Mouse (Mus musculus) spleen, adult 12 weeks (tissue): Measurements from ENCODE around the gene Arhgap5.

Experiments used
- DNase-seq: peaks from one replicate; pipeline ENCODE4 v3.0.0; 2022; ENCODE audit warnings: low spot score

Arhgap5 gene

DNA sequence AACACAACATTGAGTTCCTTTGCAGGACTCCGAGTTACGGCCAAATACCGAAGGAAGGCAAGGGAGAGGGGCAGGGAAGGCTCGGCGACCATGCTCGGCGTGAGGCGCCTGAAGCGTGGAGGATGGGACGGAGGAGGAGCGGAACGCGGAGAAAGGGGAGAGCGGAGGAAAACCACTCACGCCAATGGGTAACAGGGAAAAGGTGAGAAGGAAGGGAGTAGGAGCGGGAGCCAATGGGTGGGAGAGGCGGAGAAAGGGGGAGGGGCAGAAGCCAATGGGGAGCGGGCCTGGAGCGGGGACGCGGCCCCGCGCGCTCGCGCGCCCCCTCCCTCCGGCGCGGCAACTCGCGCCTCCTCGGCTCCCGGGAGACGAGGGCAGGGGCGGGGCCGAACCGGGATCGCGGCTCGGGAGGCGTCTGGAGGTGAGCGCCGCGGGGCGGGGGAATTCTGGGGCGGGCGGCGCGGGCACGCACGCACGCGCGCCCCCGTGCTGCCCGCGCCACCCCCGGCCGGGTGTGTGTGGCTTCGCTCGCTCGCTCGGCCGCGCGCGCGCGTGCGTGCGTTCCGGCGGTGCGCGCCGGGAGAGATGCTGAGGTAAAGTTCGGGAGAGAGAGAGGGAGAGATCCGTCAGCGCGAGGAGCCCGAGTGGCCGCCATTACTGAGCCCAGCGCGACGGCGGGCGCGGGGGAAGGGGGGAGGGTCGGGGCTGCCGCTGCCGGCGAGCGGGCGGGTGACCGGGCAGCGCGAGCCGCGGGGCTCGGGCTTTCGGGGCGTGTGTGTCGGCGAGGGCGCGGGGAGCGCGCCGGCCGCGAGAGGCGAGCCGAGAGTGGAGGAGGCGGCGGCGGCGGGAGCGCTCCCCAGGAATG is at the start of gene Arhgap5:
TSS of gene Arhgap5 (plus strand) at position 517 of the 865 bp plus-strand sequence.
- peak; percentile 54 for DNase-seq

DNA sequence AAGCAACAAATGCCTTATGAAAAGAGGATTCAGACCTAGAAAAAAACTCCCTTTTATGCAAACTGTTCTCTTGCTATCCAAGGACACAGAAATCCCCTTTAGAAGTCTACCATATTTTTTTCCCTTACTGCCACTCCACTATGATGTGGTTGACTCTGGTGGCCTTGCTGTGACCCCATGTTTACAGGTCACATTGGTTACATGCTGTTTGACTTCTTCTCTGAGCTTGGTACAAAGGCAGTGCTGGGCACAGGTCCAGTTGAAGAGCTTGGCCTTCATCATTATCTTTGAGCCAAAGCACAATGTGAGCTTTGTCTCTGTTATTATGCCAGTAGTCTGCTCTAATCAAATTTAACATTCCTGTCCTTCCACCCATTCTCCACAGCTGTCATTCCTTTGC is 39.2 kb upstream of the Arhgap5 start:
- DNase-seq: no peak

DNA sequence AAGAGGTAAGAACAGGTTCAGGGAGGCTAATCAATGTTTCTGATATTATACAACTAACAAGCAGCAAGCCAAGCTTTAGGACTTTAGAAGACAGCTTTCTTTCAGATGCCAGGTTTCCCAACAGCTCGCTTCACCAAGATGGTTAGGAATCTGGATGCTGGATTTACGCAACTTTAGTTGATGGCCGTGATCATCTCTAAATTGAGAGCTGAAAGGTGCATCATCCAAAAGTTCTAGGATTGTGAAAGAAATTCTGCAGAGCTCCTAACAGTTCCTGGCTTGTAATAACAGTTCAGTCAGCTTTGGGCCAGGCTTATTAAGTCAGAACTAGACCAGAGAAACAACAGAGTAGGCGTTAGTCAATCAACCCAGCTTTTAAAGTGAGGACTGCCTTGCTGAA is 32.2 kb upstream of the Arhgap5 start:
- no peak for DNase-seq

DNA sequence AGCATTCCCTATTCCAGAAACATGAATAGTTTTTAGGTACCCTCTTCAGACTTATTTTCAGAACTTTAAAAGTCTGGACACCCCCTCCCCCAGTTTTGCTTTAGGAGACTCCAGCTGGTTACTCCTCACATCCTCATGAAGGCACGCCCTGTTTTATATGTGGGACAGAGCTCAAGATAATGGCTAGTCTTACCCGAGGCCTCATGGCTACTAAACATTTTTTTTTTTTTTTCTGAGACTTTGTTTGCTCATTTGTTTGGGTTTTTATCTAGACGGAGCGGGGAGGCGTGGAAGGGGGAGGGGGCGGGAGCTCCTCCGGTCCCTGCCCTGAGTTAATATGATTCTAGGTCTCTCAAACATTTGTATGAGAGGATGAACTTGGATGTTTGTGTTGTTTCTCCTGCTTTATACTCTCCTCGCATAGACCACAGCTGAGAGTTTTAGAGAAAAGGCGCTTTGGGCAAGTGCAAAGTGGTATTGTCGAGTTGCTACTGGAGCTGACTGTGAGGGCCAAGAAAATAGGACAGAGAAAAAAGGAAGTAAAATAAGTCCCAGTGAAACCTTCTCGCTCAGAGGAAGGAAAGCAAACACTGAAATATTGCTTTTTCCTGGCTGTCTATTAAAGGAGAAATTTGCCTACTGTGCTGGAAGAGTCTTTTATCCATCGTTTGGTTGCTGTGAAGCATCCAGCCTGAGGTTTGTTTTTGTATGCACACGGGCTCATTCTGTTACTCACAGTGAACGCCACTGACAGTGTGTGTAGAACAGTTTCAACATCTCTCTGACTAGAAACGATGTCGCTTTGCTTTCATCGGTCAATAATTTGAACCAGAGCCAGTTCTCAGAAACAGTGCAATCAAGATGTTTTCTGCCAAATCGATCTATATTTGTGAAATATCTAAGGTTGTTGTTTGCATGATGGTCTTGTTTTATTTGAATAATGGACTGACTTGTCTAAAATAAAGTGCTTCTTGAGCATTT is 29.5 kb upstream of the Arhgap5 start:
- no peak for DNase-seq

DNA sequence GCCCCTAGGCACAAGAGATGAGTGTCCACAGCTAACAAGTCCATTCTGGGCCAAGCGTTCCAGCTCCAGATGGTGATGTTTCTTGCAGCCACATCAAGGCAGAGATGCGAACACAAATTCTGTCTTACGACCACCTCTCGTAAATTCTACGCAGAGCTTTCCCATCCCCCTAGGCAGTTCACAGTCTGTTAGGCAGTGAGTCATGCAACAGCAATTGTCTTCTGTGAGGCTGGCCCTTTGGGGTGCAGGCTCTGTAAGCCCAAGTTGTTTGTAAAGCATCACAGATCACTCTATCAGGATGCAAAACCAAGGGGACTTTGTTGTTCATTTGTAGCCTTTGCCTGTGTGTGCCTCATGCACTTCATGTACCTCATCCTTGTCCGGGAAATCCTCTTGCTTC is 27.7 kb upstream of the Arhgap5 start:
- DNase-seq: no peak

DNA sequence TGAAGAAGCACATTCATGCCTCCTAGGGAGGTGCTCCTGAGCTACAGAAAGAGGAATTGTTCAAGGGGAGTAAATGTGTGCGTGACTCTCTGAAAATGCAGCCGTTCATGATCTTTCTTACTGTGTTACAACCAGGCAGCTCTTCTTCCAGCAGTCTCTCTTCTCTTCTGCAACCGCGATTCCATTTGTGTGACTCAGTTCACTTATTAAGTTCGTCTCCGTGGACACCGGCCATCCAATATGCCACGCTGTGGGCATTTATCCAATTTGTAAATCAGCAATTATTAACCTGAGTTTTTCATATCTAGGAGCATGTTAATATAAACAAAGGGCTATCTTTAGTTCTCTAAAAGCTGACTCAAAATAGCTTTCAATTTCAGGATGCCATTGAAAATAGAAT is 25.2 kb upstream of the Arhgap5 start:
- DNase-seq: no peak

DNA sequence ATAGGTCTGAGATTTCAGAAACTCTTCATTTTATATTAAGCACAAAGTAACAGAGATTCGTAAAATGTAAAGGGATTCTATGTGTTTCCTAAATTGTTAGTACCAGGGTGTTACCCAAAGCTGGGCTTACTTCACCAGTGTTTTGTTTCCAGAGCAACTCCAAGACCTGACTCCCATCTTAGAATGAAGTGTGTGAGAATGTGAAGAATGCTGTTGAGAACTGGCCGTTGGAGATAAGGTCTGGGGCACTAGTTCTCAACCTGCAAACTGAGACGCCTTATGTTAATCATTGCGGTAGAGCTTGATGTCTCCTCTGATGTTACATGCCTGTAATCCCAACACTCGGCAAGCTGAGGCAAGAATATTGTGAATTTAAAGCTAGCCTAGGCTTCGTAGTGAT is 24.4 kb upstream of the Arhgap5 start:
- DNase-seq: no peak

DNA sequence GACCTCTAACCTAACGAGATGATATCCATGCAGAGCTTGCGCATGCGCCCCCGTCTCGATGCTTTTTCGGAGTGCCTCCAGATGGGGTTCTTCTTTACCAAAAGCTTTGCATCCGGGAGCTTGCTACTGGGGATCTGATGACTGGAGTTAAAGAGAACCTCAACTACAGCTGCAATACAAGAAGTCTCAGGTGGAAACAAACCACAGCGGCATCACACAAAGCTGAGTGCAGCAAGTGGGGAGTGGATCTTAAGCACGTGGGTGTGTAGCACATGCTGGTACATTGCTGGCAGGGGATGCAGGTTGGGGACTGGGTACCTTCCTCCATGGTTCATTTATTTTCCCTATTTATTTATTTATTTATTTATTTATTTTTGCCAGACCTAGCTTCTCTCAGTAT is 22.9 kb upstream of the Arhgap5 start:
- DNase-seq: no peak

DNA sequence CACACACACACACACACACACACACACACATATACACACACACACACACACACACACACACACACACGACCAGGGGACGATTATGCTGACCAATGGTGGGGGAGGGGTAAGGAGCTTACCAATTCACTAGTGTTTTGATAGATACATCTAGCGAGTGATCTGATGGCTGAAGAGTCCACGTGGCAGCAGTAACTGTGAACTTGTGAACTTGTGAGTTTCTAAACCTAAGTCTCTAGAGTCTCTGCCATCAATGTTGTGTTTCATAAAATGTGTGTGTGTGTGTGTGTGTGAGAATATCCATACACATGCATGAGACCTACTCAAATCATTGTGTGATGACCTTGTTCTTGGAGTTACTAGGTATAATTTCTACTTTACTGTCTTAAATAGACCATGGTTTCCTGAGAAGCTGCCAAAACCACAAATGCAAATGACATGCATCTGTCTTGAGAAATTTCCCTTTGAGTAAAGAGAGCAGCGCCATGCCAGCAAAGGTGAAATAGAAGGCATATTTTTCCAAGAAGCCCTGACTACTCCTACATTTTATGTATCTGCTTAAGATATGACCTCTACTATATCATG is 21.7 kb upstream of the Arhgap5 start:
- DNase-seq: no peak

DNA sequence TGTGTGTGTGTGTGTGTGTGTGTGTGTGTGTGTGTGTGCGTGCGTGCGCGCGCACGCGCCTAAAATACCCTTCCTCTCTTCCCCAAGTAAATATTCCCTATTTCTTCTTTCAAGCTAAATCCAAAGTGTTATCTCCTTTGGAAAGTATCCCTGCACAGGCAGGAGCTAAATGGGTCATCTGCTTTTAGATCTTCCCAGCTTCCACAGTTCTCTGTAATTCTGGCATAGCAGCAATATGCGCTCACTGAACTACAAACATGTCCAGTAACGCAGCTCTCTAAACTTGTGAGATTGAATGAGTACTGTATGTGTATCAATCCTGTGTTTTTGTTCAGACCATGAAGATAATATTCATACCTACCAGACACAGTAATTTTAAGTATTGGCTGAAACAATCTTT is 20.6 kb upstream of the Arhgap5 start:
- DNase-seq: no peak

DNA sequence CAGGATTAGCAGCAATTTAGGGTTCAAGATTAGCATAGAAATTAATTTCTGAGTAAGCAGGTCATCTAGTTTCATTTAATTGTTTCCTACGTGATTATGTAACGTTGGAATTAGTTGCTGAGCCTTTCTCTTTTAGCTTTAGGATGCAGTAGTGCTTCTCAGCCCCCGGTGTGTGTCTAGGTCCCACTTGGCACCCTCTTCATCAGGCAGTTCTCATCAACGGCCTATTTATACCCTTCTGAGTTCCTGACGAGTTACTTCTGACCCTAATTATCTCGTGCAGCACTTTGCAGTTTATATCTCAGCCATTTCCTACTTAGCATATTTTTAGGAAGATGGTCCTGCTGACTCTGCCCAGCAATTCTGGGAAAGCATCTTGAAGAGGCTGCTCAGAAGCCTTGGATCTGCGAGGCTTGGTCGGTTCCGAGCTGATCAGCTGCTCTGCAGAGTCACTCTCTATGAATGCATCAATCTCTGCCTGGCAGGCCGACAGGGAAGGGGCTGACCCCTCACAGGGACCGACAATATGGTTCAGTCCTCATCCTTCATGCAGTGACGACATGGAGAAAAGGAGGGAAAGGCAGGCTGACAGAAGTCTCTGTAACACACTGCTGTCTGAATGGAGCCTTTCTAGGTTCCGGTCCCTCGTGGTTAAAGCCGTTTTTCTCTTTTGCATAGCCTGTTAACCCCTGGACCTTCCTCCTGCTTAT is 15.4 kb upstream of the Arhgap5 start:
- no peak for DNase-seq

DNA sequence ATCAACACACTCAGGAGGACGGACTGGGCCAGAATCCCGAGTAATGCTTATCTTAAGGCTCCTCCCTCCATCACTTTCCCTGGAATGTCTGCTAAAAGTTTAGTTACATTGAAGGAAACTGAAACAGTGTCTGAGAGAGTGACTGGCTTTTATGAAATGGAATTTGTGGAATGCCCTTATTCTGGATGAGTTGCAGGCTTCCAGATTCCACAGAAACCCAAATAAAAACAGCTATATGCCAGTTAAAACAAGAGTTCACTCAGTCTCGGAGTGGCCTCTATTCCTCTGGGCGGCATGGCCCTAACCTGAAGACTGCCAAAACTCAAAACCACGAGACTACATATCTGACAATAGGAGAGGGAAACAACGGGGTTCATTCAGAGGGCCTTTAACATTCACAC is 10.5 kb upstream of the Arhgap5 start:
- DNase-seq: no peak

DNA sequence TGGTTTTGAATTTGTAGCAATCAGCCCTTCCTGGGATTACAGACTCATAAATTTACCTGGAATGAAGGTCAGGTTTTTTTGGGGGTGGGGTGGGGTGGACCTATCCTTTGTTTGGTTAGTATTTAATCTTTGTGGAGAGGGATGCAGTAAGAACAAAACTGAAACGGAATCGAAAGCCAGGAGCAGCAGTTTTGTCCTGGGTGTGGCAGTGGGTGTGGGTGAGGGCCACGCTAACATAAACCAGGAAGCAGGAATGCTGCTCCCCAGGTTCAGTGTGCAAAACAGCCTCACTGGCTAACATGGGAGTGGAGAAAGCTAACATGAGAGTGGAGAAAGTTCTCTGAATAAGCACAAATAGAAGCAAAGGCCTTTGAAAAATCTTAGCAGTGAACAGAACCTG is 6.6 kb upstream of the Arhgap5 start:
- DNase-seq: no peak

DNA sequence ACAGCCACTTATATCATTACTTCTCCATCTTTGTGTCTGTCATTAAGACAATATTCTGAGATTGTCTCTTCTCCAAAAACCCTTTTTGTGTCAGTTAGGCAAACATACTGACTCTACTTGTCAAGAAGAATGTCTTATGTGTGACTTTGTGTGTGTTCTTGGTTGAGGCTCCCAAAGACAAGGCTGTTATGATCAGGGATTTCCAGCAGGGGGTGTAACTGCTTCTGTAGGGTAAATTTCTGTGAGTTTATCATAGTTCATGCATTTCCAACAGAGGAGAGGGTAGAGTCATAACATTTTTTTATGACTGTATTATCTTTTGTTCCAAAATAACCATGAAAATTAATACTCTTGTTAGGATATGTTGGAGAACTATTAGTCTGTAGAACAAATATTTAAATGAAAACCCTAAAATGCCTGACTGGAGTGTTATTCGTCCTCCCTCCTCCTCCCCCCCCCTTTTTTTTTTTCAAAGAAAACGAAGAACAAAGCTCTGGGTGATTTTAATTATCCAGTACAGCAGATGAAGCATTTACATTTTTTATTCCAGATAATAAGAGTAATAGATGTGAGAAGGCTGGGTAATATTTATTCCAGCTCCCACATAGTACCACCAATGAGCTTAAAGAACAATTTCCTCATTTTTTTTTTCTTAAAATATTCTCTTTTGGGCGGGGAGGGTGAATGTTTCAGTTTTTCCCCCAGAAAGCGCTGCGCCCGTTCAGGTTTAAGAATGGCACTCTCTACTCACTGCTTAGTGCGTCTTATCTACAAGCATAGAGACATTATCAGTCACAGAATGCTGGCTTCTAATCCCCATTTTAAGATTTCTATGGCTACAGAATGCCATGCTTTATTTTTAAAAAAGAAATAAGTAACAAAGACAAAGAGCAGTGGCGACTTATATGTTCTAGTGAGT is 2.6 kb upstream of the Arhgap5 start:
- no peak for DNase-seq

DNA sequence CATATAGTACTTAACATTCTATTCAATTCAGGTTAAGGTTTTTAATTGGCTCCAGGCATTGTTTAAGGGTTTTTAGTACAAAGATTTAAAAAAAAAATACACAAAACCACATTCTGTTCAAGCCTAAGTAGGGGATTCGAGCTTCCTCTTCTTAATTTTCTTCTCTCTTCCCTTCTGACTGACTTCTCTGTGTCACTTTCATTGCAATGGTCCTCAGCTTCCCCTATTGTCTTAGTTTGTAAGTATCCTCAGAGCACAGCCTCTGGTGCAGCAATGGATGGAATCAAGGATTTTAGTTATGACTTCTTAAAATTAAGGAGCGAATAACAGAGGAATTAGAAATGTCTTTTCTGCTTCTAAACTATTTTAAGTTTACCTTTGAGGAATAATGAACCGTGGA is 1.6 kb upstream of the Arhgap5 start:
- DNase-seq: no peak

DNA sequence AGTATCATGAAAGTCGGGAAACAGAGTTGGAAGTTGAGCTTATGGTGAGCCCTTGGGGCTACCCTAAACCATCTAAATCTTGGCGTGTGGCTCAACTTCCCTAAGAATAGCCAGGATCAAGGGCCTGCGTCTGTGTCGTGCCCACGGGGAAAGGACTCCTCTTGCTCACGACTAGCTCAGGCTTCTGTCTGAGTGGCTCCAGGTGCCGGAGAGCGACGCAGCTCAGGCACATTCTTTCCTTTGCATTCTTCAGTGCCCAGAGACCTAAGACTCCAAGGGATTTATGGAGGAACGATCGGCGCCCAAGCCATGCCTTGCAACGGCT is 679 bp upstream of the Arhgap5 start:
- DNase-seq: no peak

DNA sequence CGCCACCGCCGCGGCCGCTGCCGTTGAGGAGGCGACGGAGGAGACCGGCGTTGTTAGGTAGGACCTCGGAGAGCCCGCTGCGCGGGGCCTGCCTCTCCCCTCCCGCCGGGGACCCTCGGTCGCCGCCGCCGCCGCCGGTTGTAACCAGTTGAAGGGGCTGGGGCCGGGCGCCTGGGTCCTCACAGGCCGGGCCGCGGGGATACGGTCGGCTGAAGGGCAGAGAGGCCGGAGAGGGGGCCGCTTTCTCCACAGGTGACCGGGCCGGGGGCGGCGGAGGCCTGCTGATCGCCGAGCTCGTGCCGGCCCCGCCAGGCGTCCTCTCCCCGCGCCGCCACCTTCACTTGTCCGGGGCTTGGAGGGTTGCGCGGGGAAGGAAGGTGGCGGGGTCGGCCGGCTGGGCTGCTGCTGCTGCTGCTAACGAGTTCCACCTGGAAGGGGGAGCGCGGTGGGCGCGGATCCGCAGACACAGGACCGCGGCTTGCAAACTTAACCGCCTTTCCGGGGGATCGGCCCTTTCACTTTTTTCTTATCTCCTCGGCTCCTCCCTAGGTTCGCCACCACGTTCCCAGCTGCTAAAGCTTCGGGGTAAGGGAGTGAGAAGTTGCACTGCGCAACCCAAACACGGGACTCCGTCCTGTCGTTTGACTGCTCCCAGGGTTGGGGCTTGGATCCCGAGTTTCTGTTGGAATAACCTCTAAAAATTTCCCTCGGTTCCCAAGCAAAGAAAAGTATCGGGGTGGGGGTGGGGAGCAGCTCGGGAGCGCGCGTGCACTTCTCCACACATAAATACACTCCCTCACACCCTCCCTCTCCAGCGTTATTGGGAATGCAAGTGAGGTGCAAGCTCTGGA is 784 bp downstream of the Arhgap5 start:
- peak; percentile 31 for DNase-seq

DNA sequence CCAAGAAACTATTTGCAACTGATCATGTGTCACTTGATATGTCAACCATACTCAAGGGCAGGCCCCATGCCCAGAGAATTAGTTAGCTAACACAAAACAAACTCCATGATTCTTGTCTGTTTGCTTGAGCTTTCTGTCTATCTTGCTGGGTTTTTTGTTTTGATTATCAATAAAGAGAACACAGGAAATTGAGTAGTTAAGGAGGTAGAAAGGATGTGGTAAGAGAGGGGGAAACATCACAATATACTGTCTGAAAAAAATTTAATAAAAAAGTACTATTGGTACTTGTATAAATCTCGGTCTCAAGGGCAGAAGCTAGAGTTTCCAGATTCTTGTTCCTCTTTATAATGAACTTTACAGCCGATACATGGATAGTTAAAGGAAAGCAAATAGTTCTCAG is 20.9 kb downstream of the Arhgap5 start:
- no peak for DNase-seq

DNA sequence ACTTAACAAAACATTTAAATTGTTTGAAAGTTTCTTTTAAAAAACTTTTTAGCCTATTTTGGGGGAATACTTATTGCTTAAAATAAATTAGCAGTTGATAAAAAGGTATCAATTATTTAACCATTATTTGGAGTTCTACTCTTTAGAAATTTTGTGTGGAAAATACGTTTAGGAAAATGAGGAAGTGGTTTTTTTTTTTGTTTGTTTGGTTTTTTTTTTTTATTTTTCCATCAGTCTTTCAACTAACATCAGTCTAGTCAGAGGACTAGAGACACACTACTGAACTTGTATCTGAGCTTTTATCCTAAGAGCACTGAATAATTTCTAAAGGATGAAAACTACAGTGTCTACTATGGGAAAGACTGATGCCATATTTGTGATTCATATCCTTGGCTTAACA is 21.7 kb downstream of the Arhgap5 start:
- no peak for DNase-seq

DNA sequence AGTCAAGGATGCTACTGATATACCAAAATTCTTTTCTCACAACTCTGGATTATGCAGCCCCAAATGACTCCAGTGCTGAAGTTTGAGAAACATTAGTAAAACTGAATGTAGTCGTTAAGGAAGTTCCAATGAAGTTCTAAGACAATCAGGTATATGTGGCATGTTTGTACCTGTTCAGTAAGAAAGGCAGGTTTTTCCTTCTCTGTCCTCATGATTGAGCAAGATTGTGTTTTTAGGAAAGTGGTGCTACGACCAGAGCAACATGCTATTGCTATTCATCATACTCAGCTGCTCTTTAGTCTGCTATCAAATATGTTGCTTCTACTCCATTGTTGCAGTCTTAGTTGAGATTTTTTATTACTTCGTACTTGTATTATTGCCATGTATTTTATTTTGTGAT is 26.0 kb downstream of the Arhgap5 start:
- no peak for DNase-seq
